Mouse (Mus musculus) heart, adult 2 months (tissue): ENCODE measurements around the gene Prss40. TPM values are rescaled to one million over a fixed set of nuclear protein-coding genes. Genes with fewer than 3 reads are reported as not detected.
"Not testable (repeated sequence)": the region's sequence is repeated elsewhere in the genome, so short reads cannot be mapped to it uniquely, and the experiment has no call there.

Experiments used
- DNase-seq, 2 experiments: peaks; one replicate each; pipeline ENCODE4 v3.0.0; 2021
- H3K27ac ChIP-seq: fragments of 200-600 bp; 2 replicates; pipeline ENCODE4 v1.8.1; 2022
- H3K27me3 ChIP-seq: fragments of 200-500 bp; 2 replicates; pipeline ENCODE4 v1.6.1; 2012; ENCODE audit warnings: mild to moderate bottlenecking, low read length, inconsistent platforms, mixed read lengths; ENCODE audit not compliant: control insufficient read depth, insufficient read depth
- H3K36me3 ChIP-seq: fragments of 200-500 bp; 2 replicates; pipeline ENCODE4 v1.6.1; 2012; ENCODE audit warnings: low read length, inconsistent platforms; ENCODE audit not compliant: control insufficient read depth, insufficient read depth
- H3K4me1 ChIP-seq: fragments of 200-500 bp; 2 replicates; pipeline ENCODE4 v1.6.1; 2011; ENCODE audit warnings: low read length; ENCODE audit not compliant: control insufficient read depth, insufficient read depth
- H3K4me3 ChIP-seq: fragments of 200-600 bp; 2 replicates; pipeline ENCODE4 v1.8.1; 2022
- H3K79me2 ChIP-seq: fragments of 200-500 bp; replicated peaks from 2 replicates; pipeline ENCODE4 v1.6.1; 2012; ENCODE audit warnings: mild to moderate bottlenecking, inconsistent platforms, low read length, moderate library complexity, mixed read lengths; ENCODE audit not compliant: control insufficient read depth, insufficient read depth
- H3K9ac ChIP-seq: fragments of 200-500 bp; 2 replicates; pipeline ENCODE4 v1.6.1; 2012; ENCODE audit warnings: low read depth, mild to moderate bottlenecking, control low read depth, inconsistent platforms, low read length, mixed read lengths
- CTCF ChIP-seq: fragments of 200-600 bp; IDR thresholded peaks from 2 replicates; pipeline ENCODE4 v1.8.1; 2022; ENCODE audit warnings: antibody characterized with exemption, mild to moderate bottlenecking, moderate library complexity
- EP300 ChIP-seq: fragments of 200-500 bp; IDR thresholded peaks from 2 replicates; pipeline ENCODE4 v1.6.1; 2011; ENCODE audit warnings: low read depth, low read length, control low read depth; ENCODE audit not compliant: insufficient read depth
- POLR2A ChIP-seq: fragments of 200-500 bp; IDR thresholded peaks from 2 replicates; pipeline ENCODE4 v1.6.1; 2011; ENCODE audit warnings: mild to moderate bottlenecking, low read depth, low read length, control low read depth; ENCODE audit not compliant: insufficient read depth
- WGBS: fragments of 180-500 bp; shearing (Covaris S2); methylation state at CpG from one replicate; pipeline ENCODE4 v1.1.7; 2018; 5-methylcytosine and 5-hydroxymethylcytosine counted together
- intact Hi-C: fragments of 180-260 bp; cut with DNase I; formaldehyde crosslinking; loops from one replicate; pipeline ENCODE4 v1.15.1; 2025
- polyA plus RNA-seq: library from polyadenylated mRNA; depleted of rRNA; stranded (reverse); fragments of >200 nt; gene quantifications from 2 replicates; pipeline ENCODE4 v1.2.3, GENCODE M21; 2012
- total RNA-seq, 2 experiments: library from RNA; stranded (reverse); gene quantifications; 2 replicates each; pipeline ENCODE4 v1.2.3; 2021

The Prss40 gene
- total and polyA plus RNA-seq, 3 experiments: not detected

DNA sequence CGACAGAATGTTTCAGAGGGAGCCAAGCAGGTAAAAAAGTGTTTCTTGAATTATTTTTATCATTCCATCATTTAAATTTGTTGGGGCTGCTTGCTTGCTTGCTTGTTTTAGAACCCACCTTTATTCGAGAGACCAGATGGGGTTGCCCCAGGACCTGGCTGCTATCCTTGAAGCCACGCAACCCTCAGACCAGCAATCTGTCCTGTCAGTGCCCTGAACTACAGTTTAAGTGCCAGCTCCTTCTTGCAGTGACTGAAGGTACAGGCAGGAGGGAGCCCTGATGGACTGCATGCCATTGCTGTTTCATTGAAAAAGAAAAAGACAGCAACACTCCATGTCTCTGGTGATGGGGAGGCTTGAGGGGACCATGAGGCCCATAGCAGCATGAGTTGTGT is 37.9 kb downstream of the Prss40 start:
- H3K4me1 ChIP-seq: no peaks in the 10 kb centered on the region
- no peak overlapping the region for H3K27ac ChIP-seq
- no peak overlapping the region for H3K4me3 ChIP-seq
- TF ChIP-seq POLR2A: no peak
- TF ChIP-seq EP300: no peak
- no peak for TF ChIP-seq CTCF
- intact Hi-C loops: no loop called here
- DNase-seq: no peak
- no peaks in the 10 kb centered on the region for H3K79me2 ChIP-seq
- H3K36me3 ChIP-seq: no peaks in the 10 kb centered on the region
- H3K9ac ChIP-seq: no peak overlapping the region
- WGBS: 46% methylated on average over 3 of the region's 3 CpGs
- no peaks in the 10 kb centered on the region for H3K27me3 ChIP-seq

DNA sequence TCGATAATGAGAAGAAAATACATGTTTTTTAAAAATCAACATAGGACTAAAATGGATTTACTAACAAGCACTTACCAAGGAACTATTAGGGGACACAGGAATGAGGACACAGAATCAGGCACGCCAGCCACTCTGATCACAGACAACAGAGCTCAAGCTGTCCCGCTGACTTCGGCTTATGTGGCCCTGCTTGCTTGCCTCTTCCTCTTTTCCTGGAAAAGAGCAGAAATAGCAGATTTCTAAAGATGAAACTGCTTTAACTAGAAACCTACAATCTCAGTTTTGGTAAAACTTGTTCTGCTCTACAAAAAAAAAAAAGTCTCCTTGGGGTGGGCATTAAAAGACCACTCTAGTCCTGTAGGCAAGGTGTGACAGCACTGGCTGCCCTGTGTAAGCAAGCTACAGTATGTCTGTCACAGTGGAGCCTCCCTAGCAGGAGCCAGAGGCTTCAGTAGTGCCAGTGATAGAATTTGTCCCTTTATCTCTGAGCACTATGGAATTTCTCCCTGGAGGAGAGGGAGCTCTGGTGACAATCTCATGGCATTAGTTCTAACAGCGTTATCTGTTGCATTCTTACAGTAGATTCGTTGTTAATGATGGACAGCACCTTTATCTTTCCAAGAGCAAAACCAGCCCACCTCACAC is 38.4 kb downstream of the Prss40 start:
- Histone ChIP-seq H3K4me3 (no peak overlapping the region), H3K27ac (no peak overlapping the region), H3K36me3 (no peaks in the 10 kb centered on the region), H3K27me3 (no peaks in the 10 kb centered on the region), H3K4me1 (no peaks in the 10 kb centered on the region), H3K9ac (no peak overlapping the region), H3K79me2 (no peaks in the 10 kb centered on the region)
- TF ChIP-seq CTCF (no peak), EP300 (no peak), POLR2A (no peak)
- WGBS: 39% methylated on average over 6 of the region's 6 CpGs
- intact Hi-C loops: no loop called here
- no peak for DNase-seq

DNA sequence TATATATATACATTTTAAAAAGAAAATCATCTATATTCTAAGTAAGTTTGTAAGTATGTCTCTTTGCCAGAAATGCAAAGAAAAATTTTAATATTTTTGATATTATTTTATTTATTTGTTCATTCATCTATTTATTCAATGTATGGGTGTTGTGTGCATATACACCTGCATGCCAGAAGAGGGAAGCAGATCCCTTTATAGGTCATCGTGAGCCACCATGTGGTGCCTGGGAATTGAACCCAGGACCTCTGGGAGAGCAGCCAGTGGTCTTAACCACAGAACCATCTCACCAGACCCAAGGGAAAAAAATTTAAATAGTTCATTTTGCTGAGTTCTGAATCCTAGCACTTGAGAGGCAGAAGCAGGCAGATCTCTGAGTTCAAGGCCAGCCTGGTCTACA is 42.5 kb downstream of the Prss40 start:
- 71% methylated on average over 1 of the region's 1 CpGs for WGBS
- no peak overlapping the region for H3K9ac ChIP-seq
- H3K36me3 ChIP-seq: no peaks in the 10 kb centered on the region
- H3K4me3 ChIP-seq: no peak overlapping the region
- no peak for DNase-seq
- H3K4me1 ChIP-seq: no peaks in the 10 kb centered on the region
- intact Hi-C loops: no loop called here
- no peak overlapping the region for H3K27ac ChIP-seq
- H3K27me3 ChIP-seq: no peaks in the 10 kb centered on the region; the same call in 1 of the 2 replicates
- H3K79me2 ChIP-seq: no peaks in the 10 kb centered on the region
- peak; percentile 25; the same call in 1 of the 2 replicates for TF ChIP-seq CTCF
- TF ChIP-seq POLR2A: no peak

DNA sequence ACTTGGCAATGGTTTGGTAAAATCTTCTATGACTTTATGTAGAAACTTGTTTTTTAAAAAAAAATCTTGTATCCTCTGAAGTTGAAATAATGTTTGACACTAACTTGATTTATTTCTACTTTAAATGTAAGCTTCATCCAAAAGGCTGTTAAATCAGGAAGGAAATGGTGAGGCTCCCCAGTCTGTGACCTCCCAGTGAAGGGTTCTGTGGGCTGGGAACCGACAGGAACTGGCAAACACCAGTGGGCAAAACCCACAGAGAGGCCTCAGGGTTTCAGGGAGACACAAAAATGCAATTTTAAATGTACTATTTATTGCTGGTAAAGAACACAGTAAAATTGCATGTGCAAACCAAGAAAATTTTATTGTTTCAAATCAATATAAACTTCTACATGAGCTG is 42.9 kb downstream of the Prss40 start:
- H3K4me3 ChIP-seq, H3K4me1 ChIP-seq, H3K36me3 ChIP-seq, H3K27ac ChIP-seq, H3K27me3 ChIP-seq, H3K79me2 ChIP-seq, DNase-seq, H3K9ac ChIP-seq, intact Hi-C loops: not testable (repeated sequence)
- WGBS: 22% methylated on average over 1 of the region's 1 CpGs

DNA sequence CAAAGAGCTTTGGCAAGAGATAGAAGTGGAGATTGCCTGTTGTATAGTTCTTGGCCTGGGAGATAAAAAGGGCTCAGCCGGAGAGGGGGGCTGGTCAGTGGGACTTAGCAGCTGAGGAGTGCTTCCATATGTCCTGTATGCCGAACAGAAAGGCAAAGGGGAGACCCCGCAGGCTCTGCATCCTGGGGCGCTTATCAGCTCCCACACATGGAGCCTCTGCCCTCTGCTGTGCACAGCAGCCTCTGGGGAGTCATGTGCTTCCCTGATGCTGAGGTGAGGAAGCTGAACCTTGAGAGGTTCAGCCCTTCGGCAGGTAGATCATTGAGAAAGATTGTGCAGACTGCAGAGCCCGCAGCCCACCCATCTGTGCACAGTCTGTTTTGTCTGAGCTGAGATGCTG is 43.4 kb downstream of the Prss40 start:
- H3K27ac ChIP-seq, H3K79me2 ChIP-seq, DNase-seq, H3K4me1 ChIP-seq, H3K36me3 ChIP-seq, H3K9ac ChIP-seq, H3K4me3 ChIP-seq, H3K27me3 ChIP-seq, intact Hi-C loops: not testable (repeated sequence)
- WGBS: 41% methylated on average over 6 of the region's 6 CpGs

DNA sequence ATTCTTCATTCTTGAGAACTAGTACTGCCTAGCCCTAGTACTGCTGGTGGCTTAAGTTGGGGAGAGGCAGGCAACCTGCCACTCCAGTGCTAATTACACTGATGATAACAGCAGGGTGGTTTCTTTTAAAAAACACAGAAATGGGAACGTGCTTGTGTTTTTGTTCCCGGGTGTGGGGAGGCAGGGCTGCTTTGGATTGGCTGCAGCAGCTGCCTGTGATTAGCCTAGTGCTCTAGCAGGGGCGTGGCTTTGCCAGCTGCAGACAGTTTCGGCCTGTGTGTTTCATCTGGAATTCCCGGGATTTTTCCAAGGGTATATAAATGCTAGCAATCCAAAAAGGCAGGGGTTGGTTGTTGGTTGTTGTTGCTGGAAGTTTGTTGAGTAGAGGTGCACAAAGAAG is 44.1 kb downstream of the Prss40 start:
- Histone ChIP-seq H3K4me3 (no peak overlapping the region), H3K27me3 (no peaks in the 10 kb centered on the region; the same call in 1 of the 2 replicates), H3K27ac (no peak overlapping the region), H3K36me3 (no peaks in the 10 kb centered on the region), H3K4me1 (no peaks in the 10 kb centered on the region), H3K79me2 (no peaks in the 10 kb centered on the region), H3K9ac (no peak overlapping the region)
- DNase-seq: no peak
- intact Hi-C loops: no loop called here
- WGBS: 23% methylated on average over 5 of the region's 5 CpGs
- TF ChIP-seq POLR2A (no peak), EP300 (no peak), CTCF (no peak)
